In the genomic region with DNA sequence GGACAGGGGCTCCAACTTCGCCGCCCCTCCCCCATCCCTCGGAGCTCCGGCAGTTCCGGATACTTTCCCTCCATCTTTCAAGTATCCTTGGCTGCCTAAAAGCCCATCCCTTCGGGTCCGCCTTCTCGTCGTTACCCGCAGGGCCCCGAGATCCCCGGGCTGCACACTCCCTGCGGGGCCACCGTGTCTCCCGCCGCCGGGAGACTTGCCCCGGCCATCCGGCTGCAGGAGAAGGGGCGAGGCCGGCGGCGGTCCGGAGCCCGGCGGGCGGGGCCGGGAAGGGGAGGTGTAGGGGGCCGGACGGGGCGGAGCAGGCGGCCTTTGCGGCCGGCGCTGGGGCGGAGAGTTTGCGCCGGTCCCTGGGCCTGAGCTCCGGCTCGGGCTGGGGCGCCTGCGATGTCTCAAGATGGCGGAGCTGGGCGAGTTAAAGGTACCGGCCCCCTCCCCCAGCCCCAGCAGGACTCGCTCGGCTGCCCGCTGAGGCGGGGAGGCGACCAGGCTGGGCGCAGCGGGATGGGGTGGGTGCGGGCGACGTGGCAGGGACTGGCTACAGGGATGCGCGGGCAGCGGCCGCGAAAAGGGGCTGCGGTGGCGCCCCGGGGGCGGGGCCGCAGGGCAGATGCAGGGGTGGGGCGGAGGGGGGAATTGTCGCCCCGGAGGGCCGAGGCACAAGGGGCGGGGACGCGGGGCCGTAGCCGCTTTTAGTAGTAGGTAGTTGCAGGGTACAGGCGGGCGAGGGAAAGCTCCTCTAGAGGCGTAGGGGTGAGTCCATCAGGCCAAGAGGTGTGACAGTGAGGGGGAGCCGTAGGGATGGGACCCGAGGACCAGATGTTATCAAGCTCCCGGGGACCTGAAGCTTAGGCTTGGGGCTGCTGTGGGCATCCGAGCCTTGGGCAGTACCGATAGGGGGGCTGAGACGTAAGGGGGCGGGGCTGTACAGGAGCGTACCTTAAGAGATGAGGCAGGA, we compare ENCODE assay signal across 8 mouse cellular contexts. TPM values are rescaled to one million over a fixed set of nuclear protein-coding genes. Genes with fewer than 3 reads are reported as not detected.
DNase-seq lines count a peak whose midpoint lies in the region; ATAC-seq and TF ChIP-seq lines count a peak whose summit lies in the region.

No protein-coding gene starts in this region.

- no peaks in the 10 kb centered on the region for H3K27me3 ChIP-seq in Patski
- H3K27me3 ChIP-seq in hindbrain, embryonic 13.5 days = no peaks in the 10 kb centered on the region

- peak overlapping the region; percentile 92 for H3K27ac ChIP-seq in hindbrain, embryonic 13.5 days

- DNase-seq in Patski (ENCODE audit: low read depth, low spot score) = peak; percentile 60
- peak; percentile 87 to 91 for DNase-seq in cerebellum, postnatal 14 days
- DNase-seq in frontal cortex, postnatal 14 days (ENCODE audit: low spot score in 2 of 2) = peak; percentile 59 to 66
- peak; percentile 56 to 68 for DNase-seq in layer of hippocampus, postnatal 25 days (ENCODE audit: extremely low spot score in 1 of 2, low spot score in 1 of 2)
- peak; percentile 91 for DNase-seq in lung, postnatal 14 days
- peak; percentile 94 for DNase-seq in ovary, postnatal 36 days (ENCODE audit: low spot score)
- peak; percentile 71 for DNase-seq in thymus, postnatal 14 days

- H3K4me3 ChIP-seq in hindbrain, embryonic 13.5 days = peak overlapping the region; percentile 76

- CTCF ChIA-PET in Patski (lab: Charles Lee) = interaction anchor here (0.9 to 2.9 kb wide), 8 partner anchors 11 to 137 kb away, joined by 3 to 15 read pairs (median 6); a partner anchor contains a TSS

- ATAC-seq in Patski = peak; percentile 86
- peak; percentile 93 for ATAC-seq in hindbrain, embryonic 13.5 days (ENCODE audit: low FRiP score)

- no peaks in the 10 kb centered on the region for H3K9me3 ChIP-seq in hindbrain, embryonic 13.5 days

- peak overlapping the region; percentile 77 for H3K4me2 ChIP-seq in hindbrain, embryonic 13.5 days

- peak overlapping the region; percentile 83 for H3K9ac ChIP-seq in hindbrain, embryonic 13.5 days

- H3K36me3 ChIP-seq in hindbrain, embryonic 13.5 days = peaks cover 24% of the 10 kb centered on the region

- under 1% methylated on average over 85 of the region's 85 CpGs for WGBS in hindbrain, embryonic 13.5 days

- H3K4me1 ChIP-seq in hindbrain, embryonic 13.5 days (replicated peaks) = peaks cover 16% of the 10 kb centered on the region

- in situ Hi-C loops in Patski (cut with MboI; ENCODE audit: low pct_unique_long_range_greater_than_20kb) = no loop called here

- TF ChIP-seq CTCF in Patski (IDR thresholded peaks at IDR 0.05) = no peak

- POLR2A ChIA-PET in Patski (lab: Charles Lee) = interaction anchor here (0.5 to 2.1 kb wide), 9 partner anchors 9 to 34 kb away, joined by 3 to 11 read pairs (median 4); a partner anchor contains a TSS

RNA-seq across cellular contexts. Expression of a gene that starts 0.9 kb away (rescaled TPM):
- polyA plus RNA-seq in Patski (2021) = 54.0 TPM
- 33.7 and 33.8 TPM in 2 replicates for polyA plus RNA-seq in hindbrain, embryonic 13.5 days (2015; fragmentation: Nextera tagmentation; extraction: Ambion mirVana)
- total RNA-seq in layer of hippocampus, postnatal 25 days (2021) = 10 to 100 TPM; 24.6 to 27.0 TPM

RNA-seq across cellular contexts. Expression of a gene that starts 11.3 kb away (rescaled TPM):
- 3.9 TPM for polyA plus RNA-seq in Patski (2021)
- polyA plus RNA-seq in hindbrain, embryonic 13.5 days (2015; fragmentation: Nextera tagmentation; extraction: Ambion mirVana) = 14.0 and 19.2 TPM in 2 replicates
- 10 to 100 TPM; 13.2 to 16.7 TPM for total RNA-seq in layer of hippocampus, postnatal 25 days (2021)

RNA-seq across cellular contexts. Expression of a gene that starts 27.1 kb away (rescaled TPM):
- 0.09 TPM for polyA plus RNA-seq in Patski (2021)
- polyA plus RNA-seq in hindbrain, embryonic 13.5 days (2015; fragmentation: Nextera tagmentation; extraction: Ambion mirVana) = 0.84 and 0.89 TPM in 2 replicates
- total RNA-seq in layer of hippocampus, postnatal 25 days (2021) = 1 to 10 TPM; 5.3 to 6.2 TPM

RNA-seq across cellular contexts. Expression of a gene that starts 30.4 kb away (rescaled TPM):
- polyA plus RNA-seq in Patski (2021) = 62.5 TPM
- 32.5 and 36.4 TPM in 2 replicates for polyA plus RNA-seq in hindbrain, embryonic 13.5 days (2015; fragmentation: Nextera tagmentation; extraction: Ambion mirVana)
- 10 to 100 TPM; 24.7 to 24.9 TPM for total RNA-seq in layer of hippocampus, postnatal 25 days (2021)

RNA-seq across cellular contexts. Expression of a gene that starts 30.4 kb away (rescaled TPM):
- polyA plus RNA-seq in Patski (2021) = 74.8 TPM
- 70.3 and 72.4 TPM in 2 replicates for polyA plus RNA-seq in hindbrain, embryonic 13.5 days (2015; fragmentation: Nextera tagmentation; extraction: Ambion mirVana)
- total RNA-seq in layer of hippocampus, postnatal 25 days (2021) = 10 to 100 TPM; 56.0 to 62.3 TPM

Comparison
In these comparisons a context has a peak if more than half of its experiments do, and no peak if none do; other contexts are left out.
1. Peak in every context shown above with its lines: DNase-seq, ATAC-seq, H3K4me3 ChIP-seq and H3K27ac ChIP-seq.